Mouse (Mus musculus) c-Kit-positive CD71-negative TER-119-negative erythroid progenitor cells, embryonic 14.5 days (primary cell): ENCODE data around the gene Tet3.

Source experiments
- DNase-seq: peaks from one replicate; pipeline ENCODE4 v3.0.0-alpha.2; 2013; ENCODE audit warnings: low read depth

The Tet3 gene

DNA sequence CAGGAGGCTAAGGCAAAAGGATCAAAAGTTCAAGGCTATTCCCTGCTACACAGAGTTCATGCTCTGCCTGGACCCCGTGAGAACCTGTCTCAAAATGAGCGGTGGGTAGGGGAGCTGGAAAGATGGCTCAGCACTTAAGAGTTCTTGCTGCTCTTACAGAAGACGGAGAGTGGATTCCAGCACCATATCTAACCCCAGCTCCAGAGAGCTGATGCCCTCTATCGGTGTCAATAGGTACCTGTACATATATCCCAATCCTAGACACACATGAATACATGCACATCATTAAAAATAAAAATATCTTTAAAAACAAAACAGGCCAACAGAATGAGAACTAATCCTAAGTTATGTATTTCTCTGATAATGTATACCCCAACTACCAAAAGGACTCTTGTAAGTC lies 19.3 kb upstream of the Tet3 start:
- DNase-seq, result no peak

DNA sequence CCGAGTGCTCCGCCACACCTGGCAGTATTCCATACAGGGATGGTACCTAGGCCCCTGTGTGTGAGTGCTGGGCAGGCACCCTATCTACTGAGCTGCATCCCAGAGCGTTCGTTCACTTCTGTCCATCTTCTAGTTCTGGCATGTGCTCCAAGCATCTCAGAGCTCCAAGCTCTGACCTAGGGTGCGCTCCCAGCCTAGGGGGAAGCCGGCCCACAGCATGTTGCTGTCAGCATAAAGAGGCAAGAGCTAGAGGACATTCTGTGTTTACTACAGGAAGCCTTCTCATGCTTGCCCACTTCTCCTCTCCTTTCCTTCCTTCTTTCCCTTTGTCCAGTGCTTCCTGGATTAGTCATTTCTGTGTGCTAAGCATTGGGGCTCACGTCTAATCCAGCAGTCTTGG lies 16.5 kb upstream of the Tet3 start:
- no peak for DNase-seq

DNA sequence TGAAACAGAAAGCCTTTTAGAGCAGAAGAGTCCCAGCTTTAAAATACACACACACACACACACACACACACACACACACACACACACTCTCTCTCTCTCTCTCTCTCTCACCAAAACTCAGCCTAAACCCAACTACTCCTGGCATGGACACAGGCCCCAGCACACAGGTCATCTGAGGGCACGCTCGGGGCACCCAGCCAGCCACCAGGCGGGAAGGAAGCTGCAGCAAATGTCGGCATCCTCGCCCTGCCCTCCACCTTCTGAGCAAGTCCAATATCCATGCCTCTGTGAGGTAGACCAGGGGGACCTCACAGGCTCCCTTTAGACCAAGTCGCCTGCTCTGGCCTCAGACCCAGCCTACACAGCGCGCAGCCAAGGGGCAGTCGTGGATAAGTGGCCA lies 14.4 kb upstream of the Tet3 start:
- no peak for DNase-seq

DNA sequence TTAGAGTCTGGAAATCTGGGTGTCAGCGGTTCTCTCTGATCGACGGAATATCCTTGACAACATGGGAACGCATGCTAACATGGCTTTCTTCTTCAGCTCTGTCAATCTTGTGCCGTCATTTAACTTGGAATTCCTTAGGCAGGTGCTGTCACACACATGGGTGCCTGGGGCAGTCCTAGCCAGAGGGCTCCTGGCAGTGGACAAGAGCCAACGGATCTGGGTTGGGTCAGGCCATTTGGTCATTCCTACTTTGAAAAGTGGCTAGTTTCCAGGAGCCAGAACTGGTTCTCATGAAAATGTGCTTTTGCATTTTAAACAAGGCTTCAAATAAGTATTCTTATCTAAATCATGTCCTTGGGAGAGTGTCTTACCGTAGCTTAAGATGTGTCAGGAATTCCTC lies 12.9 kb upstream of the Tet3 start:
- no peak for DNase-seq

DNA sequence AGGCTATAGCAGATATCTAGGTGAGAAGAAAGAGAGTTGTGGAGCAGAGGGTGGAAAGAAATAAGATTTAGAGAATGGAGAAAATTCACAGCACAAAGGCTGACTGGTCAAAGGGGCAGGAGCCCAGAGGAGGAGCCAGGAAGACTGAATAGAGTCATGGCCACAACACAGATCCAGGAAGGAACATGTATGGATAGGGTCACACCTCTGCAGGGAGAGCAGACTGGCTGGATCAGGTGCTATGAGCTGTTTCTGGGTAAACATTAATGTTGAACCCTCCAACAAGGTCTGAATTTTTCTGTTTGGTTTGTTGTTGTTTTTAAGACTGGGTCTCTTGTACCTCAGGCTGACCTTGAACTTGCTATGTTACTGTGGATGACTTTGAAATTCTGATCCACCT lies 5.1 kb upstream of the Tet3 start:
- no peak for DNase-seq

DNA sequence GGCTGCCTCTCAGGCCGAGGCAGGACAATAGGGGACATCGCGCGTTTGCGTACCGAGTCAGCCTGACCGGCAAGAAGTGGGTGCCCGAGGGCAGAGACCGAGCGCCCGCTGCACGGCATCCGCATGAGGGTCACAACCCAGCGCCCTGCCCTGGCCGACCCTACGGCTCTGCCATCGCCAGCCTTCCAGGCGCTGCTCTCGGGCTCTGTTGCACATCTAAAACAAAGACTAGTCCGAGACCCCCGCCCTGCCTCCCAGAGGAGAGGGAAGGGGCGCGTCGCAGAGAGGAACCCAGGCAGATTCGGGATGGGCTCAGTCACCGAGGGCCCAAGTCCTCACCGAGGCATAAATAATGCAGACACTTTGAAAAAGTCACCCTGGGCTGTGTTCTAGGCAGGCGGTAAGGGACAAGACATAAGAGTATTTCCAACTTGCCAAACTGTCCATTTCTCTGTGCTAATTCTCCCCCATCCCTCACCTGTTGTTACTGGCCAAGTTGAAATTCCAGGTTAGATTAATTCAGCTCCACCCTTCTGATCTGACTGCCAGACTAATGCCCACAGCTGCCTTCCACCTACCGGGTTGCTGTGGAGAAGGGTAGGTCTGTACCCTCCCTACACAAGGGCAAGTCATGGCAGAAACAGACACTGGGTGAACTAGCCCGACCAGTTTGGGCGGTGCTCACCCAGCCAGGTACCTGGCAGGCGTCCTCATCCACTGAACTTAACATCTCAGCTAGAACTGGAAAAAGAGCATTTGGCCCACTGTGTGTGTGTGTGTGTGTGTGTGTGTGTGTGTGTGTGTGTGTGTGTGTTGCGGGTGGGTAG lies 1.7 kb downstream of the Tet3 start:
- no peak for DNase-seq

DNA sequence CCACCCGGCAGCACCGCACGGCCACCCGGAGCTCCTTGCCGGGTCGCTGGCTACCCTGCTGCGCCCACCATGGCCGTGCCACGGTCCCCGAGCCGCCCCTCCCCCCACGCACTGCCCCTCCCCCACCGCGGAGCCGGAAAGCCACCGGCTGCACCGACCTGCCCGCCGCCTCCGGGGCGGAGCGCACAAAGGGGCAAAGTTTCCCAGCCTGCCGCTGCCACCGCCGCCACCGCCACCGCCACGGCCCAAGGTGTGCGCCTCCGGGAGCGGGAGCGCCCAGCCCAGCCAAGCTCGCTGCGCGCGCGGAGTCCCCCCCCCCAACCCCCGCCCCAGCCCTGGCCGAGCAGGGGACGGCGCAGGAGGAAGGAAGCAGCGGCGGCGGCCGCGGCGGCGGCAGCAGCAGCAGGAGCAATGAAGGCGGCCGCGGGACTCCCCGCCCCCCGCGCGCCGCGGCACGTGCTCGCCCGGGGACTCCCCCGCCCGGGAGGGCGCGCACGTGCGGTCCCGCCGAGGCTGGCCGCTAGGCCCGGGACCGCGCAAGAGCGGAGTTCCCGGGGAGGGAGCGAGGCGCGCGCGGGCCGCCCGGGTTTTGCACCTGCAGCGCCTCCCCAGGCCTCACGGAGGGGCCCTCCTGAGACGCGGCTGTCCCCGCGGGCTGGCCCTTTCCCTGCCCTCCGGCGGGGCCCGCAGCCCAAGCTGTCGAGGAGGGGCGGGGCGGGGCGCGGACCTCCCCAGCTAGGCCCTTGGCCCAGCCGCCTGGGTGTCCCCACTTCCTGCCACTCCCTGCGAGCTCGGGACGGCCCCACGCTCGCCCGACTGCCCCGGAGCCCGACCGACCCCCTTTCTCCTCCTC lies 2.5 kb downstream of the Tet3 start:
- DNase-seq, result no peak

DNA sequence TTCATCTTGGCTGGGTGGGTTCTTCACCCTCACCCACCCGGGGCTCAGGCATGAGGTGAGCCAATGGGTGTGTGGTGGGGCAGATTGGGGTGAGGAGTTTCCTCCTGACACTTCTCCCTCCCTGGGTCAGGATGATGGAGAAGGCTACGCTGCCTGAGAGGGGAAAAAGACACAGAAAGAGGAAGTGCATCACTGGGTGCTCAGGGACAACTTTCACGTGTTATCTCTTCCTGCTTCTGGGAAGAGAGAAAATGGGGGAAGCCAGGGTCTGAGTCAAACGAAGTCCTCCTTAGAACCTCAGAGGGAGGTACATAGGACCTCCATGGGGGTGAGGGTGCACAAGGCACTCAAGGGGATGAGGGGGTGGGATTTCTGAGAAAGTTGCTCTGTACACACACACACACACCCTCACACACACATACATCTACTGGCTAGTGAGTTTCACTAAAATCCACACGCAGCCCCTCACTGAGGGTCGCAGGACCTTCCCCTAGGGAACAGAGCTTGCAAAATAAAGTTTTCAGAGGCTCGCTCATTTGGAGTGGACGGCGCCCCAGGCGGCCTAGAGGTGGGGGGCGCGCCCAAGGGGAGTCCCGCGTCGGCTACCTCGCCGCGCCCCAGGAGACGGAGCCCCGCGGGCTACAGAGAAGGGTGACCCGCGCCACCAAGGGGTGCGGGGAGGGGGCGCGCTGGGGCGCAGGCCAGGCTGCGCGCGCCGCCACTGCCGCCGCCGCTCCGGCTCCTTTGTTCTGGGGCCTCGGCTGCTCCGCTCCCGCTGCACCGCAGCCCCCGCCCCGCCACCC lies 3.4 kb downstream of the Tet3 start:
- no peak for DNase-seq

DNA sequence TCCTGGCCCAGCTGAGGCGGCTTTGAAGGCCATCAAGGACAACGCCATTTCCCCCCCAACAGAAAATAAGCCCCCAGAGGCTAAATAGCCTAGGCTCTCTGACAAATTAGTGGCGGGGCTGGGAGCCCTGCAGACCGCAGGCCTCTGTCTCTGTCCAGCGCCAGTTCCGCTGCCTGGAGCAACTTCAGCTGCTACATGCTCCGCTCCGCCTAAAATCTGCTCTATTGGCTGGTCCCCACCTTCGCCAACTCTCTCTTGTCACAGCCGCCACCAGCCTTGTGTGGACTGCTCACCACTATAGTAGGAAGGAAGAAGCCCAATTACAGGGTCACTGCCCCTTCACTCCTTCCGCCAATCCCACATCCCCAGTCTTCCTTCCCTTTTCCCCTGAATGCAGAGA lies 5.2 kb downstream of the Tet3 start:
- DNase-seq, result no peak

DNA sequence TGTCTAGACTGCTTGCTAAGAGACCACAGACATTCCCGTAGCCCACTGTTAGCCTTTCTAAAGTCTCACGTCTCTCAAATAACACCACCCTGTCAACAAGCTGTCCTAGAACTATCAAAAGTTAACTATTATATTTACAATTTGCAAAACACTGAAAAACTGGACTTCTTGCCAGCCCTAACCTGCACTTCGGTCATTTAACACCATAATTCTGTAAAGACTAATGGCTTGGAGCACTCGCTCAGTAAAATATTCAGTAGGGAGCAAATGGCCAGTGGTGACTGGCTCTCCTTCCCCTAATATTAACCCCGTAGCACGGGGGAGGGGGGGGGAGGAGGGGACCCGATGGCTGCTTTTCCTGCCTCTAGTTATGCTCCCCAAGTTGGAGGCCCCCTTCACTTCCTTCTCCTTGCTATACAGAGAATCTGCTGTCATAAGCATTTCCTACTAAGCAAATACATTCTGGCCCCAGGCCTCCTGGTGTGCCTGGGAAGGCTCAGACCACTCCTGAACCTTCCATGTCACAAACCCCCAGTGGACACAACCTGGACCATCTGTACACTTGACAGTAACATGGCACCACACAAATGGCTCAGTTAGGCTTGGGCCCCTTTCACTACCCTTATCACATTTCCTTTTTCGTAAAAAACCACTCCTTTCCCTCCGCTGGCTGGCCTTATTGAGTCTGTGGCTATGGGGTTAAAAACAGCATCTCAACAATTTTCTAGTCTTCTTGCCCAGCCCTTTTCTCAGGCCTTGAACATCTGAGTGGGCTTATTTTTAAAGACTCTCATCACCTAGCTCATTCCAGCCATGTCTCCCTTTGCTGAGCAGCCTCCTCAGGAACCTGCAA lies 8.2 kb downstream of the Tet3 start:
- DNase-seq, result no peak

DNA sequence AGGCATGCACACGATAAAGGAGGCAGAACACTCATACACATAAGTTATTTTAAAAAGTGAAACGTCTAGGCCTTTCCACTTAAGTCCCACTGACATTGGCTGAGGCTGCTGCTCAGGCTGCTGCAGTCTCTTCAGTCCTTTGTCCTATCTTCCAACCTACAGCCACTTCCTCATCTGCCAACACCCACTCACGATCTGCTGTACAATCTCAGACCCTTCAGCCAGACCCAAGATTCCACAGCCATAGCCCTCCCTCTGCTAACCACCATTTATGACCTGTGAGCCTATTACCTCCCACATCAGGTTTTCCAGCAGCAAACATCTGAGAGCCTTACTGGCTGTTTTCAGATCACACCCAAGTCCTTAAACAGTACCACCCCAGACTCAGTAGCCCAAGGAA lies 9.4 kb downstream of the Tet3 start:
- no peak for DNase-seq

DNA sequence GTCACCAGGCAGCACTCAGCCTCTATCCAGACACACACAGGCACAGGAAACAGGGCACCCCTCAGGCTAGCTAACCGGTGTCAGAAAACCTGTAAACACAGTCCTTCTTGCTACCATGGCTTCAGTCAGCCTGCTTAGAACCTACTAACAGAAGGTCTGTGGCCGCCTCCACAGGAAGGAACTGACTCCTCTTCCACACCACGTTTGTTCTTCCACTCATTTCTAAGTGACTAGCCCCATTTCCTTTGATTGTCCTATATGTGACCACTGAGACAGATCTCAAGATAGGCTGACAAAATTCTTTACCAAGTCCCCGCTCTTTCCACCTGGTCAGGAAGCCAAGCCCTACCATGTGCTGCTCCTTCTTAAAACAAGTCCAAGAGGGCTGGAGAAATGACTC lies 10.0 kb downstream of the Tet3 start:
- DNase-seq, result no peak

DNA sequence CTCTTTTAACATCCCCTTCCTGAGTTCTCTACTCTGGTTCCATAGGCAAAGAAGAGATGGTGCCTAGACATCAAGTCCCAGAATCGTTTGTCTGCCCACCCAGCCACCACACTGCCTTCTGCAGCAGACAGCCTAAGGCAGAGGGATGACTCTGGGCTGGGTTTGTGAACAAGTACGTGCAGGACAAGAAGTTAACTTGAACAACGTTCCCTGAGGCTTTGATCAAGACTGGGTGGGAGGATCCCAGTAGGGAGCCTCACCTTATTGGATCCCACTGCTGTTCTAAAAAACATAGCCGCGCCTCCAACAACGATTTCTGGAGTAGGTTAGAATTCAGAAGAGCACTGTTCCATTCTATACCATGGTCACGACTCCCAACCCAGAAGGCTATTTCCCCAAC lies 11.9 kb downstream of the Tet3 start:
- no peak for DNase-seq

DNA sequence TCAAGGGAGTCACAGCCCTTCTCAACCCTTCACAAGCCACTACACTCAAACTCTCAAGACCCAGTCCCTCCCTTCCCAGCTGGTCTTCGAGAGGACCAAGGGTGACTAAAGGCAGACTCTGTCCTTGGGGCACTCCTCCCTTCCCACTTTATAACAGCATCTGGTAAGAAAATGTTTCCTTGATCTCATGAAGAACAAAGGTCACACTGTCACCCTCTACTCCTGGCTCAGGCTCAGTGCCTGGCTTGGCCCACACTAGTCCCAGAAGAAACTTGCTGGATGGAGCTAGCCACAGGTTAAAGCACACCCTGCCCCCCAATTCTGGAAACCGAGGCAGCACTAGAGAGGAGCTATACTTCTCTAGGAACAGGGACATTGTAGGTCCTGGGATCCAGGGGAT lies 13.1 kb downstream of the Tet3 start:
- DNase-seq, result no peak

DNA sequence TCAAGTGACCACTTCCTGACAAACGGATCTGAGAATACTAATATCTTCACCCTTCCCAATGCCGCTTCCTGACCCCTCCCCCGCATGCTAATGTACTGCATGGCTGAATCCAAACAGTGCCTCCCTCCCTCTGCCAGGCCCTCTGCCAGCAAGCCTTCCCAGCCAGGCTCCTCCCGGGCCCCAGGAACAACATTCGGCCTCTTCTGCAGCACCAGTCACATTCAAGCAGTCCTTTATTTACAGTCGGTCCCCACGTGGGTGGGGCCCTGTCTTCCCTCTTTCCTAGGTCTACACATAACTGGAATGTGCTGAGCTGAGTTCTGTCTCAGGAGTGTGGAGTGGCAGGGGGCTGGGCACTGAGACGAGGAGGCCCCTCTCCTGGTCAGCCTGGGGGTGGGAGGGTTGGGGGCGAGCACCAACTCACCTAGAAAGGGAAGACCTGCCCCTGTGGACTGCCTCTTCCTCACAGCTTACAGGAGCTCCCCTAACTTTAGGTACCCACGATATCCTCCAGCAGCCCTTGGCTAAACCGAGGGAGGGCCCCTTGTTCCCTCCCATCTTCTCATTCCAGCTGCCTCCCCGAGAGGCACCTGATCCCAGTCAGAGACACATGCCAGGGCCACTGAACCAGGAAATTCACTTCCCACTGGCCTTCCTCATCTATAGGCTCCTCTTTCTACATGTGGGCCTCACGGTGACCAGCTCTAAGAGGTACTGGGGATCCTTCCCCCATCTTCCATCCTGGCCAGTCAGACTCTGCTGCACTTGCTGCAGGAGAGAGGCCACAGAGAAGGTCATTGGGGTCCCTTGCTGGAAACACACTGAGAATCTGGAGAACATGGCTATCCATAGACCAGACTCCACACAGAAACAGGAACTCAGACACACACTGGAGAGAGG lies 15.2 kb downstream of the Tet3 start:
- DNase-seq, result no peak

DNA sequence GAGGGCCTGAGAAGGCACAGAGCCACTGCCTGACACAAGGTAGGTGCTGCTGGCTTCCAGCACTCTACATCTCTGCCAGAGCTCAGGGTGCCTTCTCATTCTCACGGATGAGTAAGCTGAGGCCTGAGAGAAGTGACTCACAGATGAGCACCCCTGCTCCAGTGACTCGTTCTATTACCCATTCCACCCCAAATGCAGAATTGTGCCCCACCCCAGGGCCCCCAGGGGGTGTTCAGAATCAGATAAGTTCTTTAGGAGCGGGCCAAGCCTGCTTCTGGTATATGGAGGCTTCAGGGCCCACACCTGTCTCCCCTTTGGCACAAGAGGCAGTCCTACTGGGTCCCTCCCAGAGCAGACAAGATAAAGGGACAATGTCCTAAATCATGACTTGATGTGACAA lies 16.2 kb downstream of the Tet3 start:
- no peak for DNase-seq

DNA sequence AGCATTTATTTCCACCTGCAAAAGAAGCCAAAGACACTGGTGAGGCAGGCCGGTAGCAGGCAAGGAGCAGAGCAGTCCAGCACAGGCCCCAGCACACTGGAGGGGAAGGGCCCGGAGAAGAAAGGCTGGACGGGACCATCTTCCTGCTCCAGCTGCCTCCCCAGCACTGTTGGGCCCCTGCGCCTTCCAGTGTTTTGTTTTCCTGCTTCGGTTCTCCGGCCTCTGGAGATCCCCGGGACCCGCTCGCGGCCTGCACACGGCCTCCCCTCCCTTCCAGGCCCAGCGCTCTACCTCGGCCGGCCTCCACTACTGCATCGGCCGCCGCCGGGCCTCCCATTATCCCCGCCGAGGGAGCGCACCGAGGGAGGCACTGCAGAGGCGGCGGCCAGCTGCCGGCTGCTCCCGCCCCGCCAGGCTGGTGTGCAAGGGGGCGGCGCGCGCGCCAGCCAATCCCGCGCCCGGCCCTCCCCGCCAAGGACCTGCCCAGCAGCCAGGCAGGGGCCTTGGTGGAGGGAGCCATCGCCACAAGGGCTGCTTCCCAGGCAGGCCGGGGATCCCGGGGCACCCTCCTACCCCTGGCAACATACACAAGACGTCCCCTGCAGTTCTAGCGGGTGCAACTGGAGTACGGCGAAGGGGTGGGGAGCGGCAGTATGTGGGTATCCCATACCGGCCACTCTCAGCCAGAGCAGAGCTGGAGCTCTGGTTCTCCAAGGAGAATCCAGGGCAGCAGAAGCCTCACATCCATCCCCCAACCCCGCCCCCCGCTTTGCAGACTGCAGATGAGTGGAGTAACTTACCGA lies 17.4 kb downstream of the Tet3 start:
- DNase-seq, result no peak

DNA sequence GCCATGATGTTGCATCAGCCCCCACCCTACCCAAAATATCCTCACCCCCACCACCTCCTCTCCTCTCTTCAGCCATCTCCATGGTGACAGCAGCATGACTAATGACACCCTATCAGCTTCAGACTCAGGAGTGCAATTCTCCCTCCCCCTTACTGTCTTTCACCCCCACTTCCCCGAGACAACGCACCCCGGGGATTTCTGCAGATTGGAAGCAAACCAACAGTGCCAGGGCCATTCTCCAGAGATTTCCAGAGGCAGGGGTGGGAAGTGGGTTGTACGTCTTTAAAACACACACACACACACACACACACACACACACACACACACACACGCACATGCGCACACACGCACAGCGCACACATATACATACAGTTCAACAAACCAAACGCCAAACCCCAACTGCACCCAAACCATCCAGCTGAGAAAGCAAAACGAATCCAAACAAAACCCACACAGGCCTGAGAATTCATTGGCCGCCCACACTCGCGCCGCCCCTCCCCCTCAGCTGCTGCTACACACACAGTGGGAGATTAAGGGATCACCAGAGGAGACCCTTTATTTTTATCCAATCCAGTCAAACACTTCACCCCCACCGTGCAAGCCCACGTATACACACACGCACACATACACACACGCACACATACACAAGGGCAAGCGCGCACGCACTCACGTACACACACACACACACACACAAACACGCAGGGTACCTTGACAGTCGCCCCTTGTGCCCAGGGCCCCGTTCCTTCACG lies 18.2 kb downstream of the Tet3 start:
- DNase-seq, result no peak

DNA sequence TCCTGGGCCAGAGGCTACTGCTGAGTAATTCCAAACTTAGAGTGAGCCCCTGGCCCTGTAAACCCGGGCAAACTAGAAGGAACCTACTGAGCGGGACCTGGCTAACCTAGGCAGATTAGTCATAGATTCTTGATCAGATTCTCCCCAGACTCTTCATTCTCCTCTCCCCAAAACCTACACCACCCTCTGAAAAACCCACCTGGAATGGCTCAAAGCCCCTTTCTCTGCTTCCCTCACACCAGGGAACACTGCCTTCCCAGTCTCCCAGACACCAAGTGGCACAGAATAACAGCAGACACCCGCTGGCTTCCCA lies 18.7 kb downstream of the Tet3 start:
- DNase-seq, result no peak
